Mouse (Mus musculus) hindbrain, embryonic 13.5 days (tissue): Measurements from ENCODE around the gene E130208F15Rik. TPM values are rescaled to one million over a fixed set of nuclear protein-coding genes. Genes with fewer than 3 reads are reported as not detected.

Source experiments
- ATAC-seq: fragments of 200-750 bp; cut with Nextera tagmentation; 2 replicates; pipeline ENCODE4 v1.8.0; 2017; ENCODE audit warnings: moderate TSS enrichment; ENCODE audit not compliant: low FRiP score
- H3K27ac ChIP-seq: fragments of 300-500 bp; sonication (generic); 2 replicates; pipeline ENCODE4 v1.5.1; 2015; ENCODE audit warnings: inconsistent platforms, mild to moderate bottlenecking, moderate library complexity
- H3K27me3 ChIP-seq: fragments of 300-500 bp; sonication (generic); 2 replicates; pipeline ENCODE4 v1.6.1; 2015; ENCODE audit warnings: mild to moderate bottlenecking, inconsistent platforms
- H3K36me3 ChIP-seq: fragments of 300-500 bp; sonication (generic); 2 replicates; pipeline ENCODE4 v1.6.1; 2015; ENCODE audit warnings: mild to moderate bottlenecking, inconsistent platforms
- H3K4me1 ChIP-seq: fragments of 300-500 bp; sonication (generic); replicated peaks from 2 replicates; pipeline ENCODE4 v1.6.1; 2015; ENCODE audit warnings: inconsistent platforms
- H3K4me2 ChIP-seq: fragments of 300-500 bp; sonication (generic); 2 replicates; pipeline ENCODE4 v1.6.1; 2015; ENCODE audit warnings: inconsistent platforms, mild to moderate bottlenecking, moderate library complexity
- H3K4me3 ChIP-seq: fragments of 300-500 bp; sonication (generic); 2 replicates; pipeline ENCODE4 v1.5.1; 2015; ENCODE audit warnings: mild to moderate bottlenecking, inconsistent platforms
- H3K9ac ChIP-seq: fragments of 300-500 bp; sonication (generic); 2 replicates; pipeline ENCODE4 v1.6.1; 2015; ENCODE audit warnings: mild to moderate bottlenecking, inconsistent platforms
- H3K9me3 ChIP-seq: fragments of 300-500 bp; sonication (generic); 2 replicates; pipeline ENCODE4 v1.6.1; 2016; ENCODE audit warnings: inconsistent platforms
- WGBS: fragments of 180-500 bp; shearing (Covaris S2); methylation state at CpG from one replicate; pipeline ENCODE4 v1.1.7; 2015; 5-methylcytosine and 5-hydroxymethylcytosine counted together
- polyA plus RNA-seq: library from polyadenylated mRNA; unstranded; fragments of >200 nt; fragmentation: Nextera tagmentation; extraction: Ambion mirVana; gene quantifications from 2 replicates; pipeline ENCODE4 v1.2.1, GENCODE M21; 2015

E130208F15Rik gene
- polyA plus RNA-seq, 1 experiment from 2014 or later: 0.36 TPM

DNA sequence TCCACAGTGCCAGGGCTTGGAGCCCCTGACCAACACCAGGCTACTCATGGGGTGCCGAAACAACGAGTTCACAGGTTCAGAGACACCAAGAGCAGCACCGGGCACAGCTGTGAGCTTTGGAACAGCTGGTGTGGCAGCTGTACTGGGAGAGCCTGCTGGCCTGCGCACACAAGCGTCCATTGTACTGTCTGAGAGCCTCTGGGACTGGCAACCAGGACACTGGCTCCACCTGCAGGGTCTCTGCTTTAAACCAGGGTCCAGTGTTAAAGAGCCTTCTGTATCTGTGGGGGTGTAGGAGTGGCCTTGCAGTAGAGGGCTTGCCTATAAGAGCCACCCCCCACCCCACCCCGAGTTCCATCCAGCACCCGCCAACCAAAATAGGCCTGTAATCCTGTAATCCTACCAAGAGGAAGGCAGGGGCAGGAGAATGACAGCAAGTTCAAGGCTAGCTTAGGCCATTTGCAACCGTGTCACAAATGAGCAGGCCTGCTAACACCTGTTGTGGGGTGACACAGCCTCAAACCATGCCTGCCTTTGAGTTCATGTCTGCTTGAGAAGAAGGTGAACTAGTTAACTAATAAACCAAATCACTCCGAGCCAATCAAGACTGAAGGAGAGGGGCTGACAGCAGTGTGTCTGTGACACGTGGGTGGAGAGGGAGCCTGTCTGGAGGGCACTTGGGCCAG is 31.7 kb upstream of the E130208F15Rik start:
- 52% methylated on average over 10 of the region's 10 CpGs for WGBS
- H3K9me3 ChIP-seq: no peaks in the 10 kb centered on the region
- H3K4me1 ChIP-seq: peaks cover 44% of the 10 kb centered on the region
- no peak overlapping the region for H3K4me3 ChIP-seq
- peak overlapping the region; percentile 13; the same call in 1 of the 2 replicates for H3K9ac ChIP-seq
- no peak overlapping the region for H3K27ac ChIP-seq
- no peak for ATAC-seq
- 0 out of 2 replicates have a peak, but pooled peaks cover 2% of the 10 kb centered on the region for H3K27me3 ChIP-seq
- H3K4me2 ChIP-seq: no peak overlapping the region
- peaks cover 14% of the 10 kb centered on the region for H3K36me3 ChIP-seq

DNA sequence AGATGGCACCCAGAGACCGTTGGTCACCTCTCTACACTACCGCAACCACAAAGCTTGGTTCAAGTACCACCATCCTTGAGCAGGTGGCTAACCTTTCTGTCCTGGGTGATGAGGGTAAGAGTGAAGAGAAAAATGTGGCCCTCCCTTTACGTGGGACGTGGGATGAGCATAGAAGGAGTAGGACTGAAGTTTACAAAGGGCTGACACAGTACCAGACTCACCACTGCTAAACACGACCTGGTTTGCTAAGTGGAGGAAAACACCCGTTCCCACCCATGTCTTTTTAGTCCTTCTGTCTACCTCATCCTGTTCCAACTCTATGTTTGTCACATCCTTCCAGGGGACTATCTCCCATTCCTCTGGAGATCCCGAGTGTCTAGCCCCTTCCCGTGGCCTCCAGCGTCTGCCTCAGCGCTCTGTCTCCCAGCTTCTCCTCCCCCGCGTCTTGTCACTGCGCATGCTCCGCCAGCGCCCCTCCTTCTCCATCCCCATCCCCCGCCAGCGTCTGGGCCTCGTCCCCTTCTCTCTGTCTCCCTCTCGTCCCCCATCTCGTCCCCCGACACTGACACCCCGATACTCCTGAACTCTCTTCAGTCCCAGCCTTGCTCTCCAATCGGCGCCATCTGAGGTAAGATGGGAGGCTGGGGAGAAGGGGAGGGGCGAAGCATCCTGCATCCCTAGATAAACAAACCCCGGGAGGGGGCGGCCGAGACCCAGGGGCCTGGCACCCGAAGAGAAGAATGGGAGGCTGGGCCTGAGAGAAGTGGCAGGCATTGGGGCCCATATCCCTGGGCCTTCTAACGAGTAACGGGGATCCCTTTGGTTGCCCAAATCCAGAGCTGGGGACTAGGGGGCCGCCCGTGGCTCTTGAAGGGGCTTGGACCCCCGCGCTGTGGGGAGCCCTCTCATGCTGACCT is 30.1 kb upstream of the E130208F15Rik start, which contains the start of gene Clip3:
TSS of gene Clip3 (plus strand) at position 514 of the 917 bp plus-strand sequence.
- Histone ChIP-seq H3K27me3 (0 out of 2 replicates have a peak, but pooled peaks cover 2% of the 10 kb centered on the region), H3K4me3 (peak within 1 kb of the TSS; percentile 93), H3K27ac (peak within 1 kb of the TSS; percentile 87), H3K4me2 (peak within 1 kb of the TSS; percentile 92), H3K9me3 (no peaks in the 10 kb centered on the region), H3K4me1 (peaks cover 49% of the 10 kb centered on the region), H3K36me3 (peaks cover 30% of the 10 kb centered on the region), H3K9ac (peak within 1 kb of the TSS; percentile 99)
- WGBS: 6% methylated on average over 35 of the region's 35 CpGs
- peak; percentile 88 for ATAC-seq

DNA sequence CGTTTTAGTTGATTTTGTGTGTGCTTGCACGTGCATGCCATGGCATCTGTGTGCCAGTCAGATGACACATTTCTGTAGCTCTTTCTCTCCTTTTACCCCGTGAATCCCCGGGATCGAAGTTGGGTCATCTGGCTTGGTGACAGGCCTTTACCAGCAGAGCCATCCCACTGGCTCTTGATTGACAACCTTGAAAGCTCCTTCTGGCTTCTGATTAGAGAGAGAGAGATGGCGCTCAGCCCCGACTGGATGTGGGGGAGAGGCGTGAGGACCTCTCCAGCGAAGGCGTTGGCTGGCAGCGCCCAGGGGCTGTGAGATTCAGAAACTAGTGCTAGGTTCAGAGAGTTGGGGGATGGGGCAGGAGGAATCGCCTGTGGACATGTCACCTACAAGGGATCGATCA is 27.7 kb upstream of the E130208F15Rik start:
- Histone ChIP-seq H3K4me3 (no peak overlapping the region), H3K4me2 (peak overlapping the region; percentile 21), H3K9me3 (no peaks in the 10 kb centered on the region), H3K4me1 (peaks cover 49% of the 10 kb centered on the region), H3K9ac (0 out of 2 replicates have a peak overlapping the region, but pooled peaks have one; percentile 49), H3K27ac (no peak overlapping the region), H3K36me3 (peaks cover 54% of the 10 kb centered on the region), H3K27me3 (no peaks in the 10 kb centered on the region)
- no peak for ATAC-seq
- 75% methylated on average over 13 of the region's 13 CpGs for WGBS

DNA sequence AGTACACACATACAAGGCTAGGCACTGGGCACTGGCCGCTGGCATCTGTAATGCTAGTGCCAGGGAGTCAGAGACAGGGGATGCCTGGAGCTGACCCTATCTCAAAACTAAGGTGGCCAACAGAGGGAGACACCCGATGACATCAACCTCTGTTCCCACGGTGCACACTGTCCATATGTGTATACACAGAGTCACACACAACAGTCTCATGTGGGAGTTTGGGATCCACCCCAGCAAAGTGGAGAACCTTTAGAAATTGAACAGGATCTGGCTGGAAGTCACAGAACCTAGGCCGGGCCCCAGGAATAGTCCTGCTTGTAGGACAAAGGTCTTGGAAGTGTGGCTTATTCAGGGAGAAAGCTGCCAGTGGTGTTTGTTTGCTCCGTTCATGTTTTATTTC is 27.2 kb upstream of the E130208F15Rik start:
- peaks cover 59% of the 10 kb centered on the region for H3K36me3 ChIP-seq
- peaks cover 47% of the 10 kb centered on the region for H3K4me1 ChIP-seq
- H3K9ac ChIP-seq: 0 out of 2 replicates have a peak overlapping the region, but pooled peaks have one; percentile 49
- H3K4me3 ChIP-seq: no peak overlapping the region
- no peaks in the 10 kb centered on the region for H3K9me3 ChIP-seq
- WGBS: 89% methylated on average over 5 of the region's 5 CpGs
- H3K4me2 ChIP-seq: no peak overlapping the region
- H3K27ac ChIP-seq: no peak overlapping the region
- no peak for ATAC-seq
- H3K27me3 ChIP-seq: no peaks in the 10 kb centered on the region

DNA sequence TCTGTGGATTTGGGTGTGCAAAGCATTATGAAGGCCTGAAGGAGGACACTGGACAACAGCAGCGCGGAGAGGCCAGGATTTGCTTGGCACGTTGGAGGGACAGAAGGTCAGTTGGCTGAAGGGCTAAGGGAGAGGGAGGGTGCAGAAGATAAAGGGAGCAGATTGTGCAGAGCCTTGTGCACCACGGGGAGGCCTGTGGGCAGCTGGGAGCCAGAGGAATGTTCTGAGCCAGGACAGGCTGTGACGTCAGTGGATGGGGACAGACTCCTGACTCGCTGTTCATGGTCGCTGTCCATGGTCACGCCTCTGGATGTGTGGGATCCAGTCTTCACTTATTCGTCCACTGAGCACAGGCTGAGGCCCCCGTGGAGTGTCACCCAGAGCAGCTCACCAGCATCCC is 26.4 kb upstream of the E130208F15Rik start:
- ATAC-seq: no peak
- H3K4me1 ChIP-seq: peaks cover 39% of the 10 kb centered on the region
- 81% methylated on average over 10 of the region's 10 CpGs for WGBS
- no peak overlapping the region for H3K27ac ChIP-seq
- H3K36me3 ChIP-seq: peaks cover 67% of the 10 kb centered on the region
- H3K4me2 ChIP-seq: no peak overlapping the region
- H3K9ac ChIP-seq: 0 out of 2 replicates have a peak overlapping the region, but pooled peaks have one; percentile 2
- H3K4me3 ChIP-seq: no peak overlapping the region
- no peaks in the 10 kb centered on the region for H3K9me3 ChIP-seq
- H3K27me3 ChIP-seq: no peaks in the 10 kb centered on the region

DNA sequence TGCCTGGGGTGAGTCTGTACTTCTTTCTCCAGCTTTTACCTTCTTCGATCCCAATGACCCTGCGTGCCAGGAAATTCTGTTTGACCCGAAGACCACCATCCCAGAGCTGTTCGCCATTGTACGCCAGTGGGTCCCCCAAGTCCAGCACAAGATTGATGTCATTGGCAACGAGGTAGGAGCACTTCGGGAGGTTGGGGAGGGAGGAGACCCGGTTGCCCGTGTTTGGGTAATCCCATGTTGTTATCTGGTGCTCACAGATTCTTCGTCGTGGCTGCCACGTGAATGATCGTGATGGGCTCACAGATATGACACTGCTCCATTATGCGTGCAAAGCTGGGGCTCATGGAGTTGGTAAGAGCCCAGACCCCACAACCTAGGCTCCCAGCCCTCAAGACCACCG is 24.7 kb upstream of the E130208F15Rik start:
- no peak overlapping the region for H3K9ac ChIP-seq
- no peak overlapping the region for H3K27ac ChIP-seq
- no peaks in the 10 kb centered on the region for H3K9me3 ChIP-seq
- WGBS: 94% methylated on average over 15 of the region's 15 CpGs
- H3K4me1 ChIP-seq: peaks cover 31% of the 10 kb centered on the region
- no peaks in the 10 kb centered on the region for H3K27me3 ChIP-seq
- ATAC-seq: no peak
- H3K36me3 ChIP-seq: peaks cover 83% of the 10 kb centered on the region
- no peak overlapping the region for H3K4me2 ChIP-seq
- H3K4me3 ChIP-seq: no peak overlapping the region

DNA sequence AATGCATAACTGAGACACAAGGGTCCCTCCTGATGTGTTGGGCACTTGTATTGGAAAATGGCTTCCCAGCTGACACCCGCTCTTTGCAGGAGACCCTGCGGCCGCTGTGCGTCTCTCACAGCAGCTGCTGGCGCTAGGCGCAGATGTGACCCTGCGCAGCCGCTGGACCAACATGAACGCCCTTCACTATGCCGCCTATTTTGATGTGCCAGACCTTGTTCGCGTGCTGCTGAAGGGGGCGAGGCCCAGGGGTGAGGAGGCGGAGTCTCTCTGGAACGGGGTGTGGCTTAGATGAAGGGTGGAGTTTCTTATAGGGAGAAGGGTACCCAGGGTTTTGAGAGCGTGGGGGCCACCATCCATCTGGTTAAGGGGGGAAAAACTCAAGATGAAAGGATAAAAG is 24.3 kb upstream of the E130208F15Rik start:
- no peak overlapping the region for H3K4me2 ChIP-seq
- 86% methylated on average over 16 of the region's 16 CpGs for WGBS
- no peak overlapping the region for H3K4me3 ChIP-seq
- no peak overlapping the region for H3K27ac ChIP-seq
- no peak for ATAC-seq
- peaks cover 88% of the 10 kb centered on the region for H3K36me3 ChIP-seq
- no peaks in the 10 kb centered on the region for H3K9me3 ChIP-seq
- no peak overlapping the region for H3K9ac ChIP-seq
- H3K27me3 ChIP-seq: no peaks in the 10 kb centered on the region
- H3K4me1 ChIP-seq: peaks cover 29% of the 10 kb centered on the region

DNA sequence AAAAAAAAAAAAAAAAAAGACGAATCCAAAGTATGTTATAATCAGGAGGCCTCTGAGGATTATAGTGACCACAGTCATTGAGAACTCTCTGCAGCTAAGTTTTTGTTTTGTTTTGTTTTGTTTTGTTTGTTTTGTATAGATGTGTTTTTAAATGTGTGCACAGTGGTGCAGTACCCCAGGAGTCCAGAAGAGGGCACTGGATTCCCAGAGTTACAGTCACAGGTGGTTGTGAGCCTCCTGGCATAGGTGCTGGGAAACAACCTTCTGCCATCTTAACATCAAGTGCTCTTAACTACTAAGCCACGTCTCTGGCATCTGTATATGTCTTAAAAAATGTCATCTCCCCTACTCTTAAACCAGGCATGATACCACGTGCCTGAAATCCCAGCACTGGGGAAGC is 20.6 kb upstream of the E130208F15Rik start:
- H3K4me2 ChIP-seq: no peak overlapping the region
- no peaks in the 10 kb centered on the region for H3K27me3 ChIP-seq
- no peak for ATAC-seq
- peaks cover 91% of the 10 kb centered on the region for H3K36me3 ChIP-seq
- no peaks in the 10 kb centered on the region for H3K4me1 ChIP-seq
- no peak overlapping the region for H3K4me3 ChIP-seq
- H3K27ac ChIP-seq: no peak overlapping the region
- no peak overlapping the region for H3K9ac ChIP-seq
- WGBS: 53% methylated on average over 3 of the region's 3 CpGs
- no peaks in the 10 kb centered on the region for H3K9me3 ChIP-seq

DNA sequence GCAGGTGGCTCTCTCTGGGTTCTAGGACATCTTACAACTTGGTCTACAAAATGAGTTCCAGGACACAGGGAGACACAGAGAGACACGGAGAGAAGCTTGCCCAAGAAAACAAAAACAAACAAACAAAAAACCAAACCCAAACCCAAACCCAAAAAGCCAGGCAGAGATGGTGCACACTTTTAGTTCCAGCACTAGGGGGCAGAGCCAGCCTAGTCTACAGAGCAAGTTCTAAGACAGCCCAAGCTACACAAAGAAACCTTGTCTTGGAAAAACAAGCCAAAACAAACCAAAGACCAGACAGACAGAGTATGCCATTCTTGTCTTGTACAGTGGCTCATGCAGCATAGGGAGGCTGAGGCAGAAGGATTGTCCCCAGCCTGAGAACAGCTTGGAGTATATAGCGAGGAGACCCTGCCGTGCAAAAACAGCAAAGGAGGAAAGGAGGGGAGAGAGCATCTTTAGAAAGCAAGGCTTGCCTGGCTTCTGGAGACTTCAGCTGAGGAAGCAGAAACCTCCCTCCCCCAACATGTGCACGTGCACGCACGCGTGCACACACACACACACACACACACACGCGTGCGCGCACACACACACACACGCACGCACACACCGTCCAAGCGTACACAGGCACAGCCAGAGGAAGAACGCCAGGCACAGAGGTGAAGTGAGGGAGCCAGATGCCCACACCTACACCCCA is 15.3 kb upstream of the E130208F15Rik start:
- peaks cover 62% of the 10 kb centered on the region for H3K36me3 ChIP-seq
- peak overlapping the region; percentile 55; the same call in 1 of the 2 replicates for H3K27ac ChIP-seq
- 93% methylated on average over 16 of the region's 16 CpGs for WGBS

DNA sequence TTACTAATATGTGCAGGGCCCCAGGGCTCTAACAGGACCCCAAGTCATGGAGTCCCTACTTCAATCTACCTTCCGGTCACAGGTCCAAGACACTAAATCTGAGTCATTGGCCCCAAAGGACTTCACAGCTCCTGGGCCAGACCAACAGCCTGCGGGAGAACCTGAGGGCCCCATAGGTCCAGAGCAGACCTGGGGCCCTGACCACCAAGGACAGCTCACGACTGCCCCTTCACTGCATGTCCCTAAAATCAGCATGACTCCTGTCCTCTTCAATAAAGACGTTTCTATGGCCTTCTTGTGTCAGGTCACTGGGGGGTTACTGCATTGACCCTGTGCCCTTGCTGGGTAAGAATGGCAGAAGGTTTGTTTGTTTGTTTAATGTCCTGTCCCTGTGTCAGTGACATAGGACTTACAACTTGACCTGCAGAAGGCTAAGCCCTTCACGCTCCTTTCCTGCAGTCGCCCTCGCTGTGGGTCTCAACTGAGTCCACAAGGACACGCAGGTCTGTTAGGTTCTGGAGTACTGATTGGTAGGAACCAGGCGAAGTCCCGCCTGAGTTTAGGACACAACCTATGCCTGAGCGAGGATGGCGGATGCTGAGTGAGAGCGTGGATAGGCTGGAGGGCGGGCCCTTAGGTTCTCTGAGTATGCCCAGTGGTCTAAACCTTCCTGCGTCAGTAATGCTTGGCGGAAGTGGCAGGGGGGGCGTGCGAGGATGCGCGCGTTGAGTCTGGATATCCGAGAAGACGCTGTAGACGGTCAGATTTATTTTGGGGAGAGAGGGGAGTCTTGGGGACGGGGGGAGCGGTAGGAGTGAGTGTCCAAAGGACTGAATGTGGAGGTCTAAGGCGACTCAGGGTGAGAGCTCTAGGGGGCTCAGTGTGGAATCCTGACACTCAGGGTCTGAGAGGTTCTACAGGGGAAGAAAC is 13.2 kb upstream of the E130208F15Rik start, which contains the start of gene Alkbh6:
TSS of gene Alkbh6 (plus strand) at position 642 of the 930 bp plus-strand sequence.
- peaks cover 24% of the 10 kb centered on the region for H3K4me1 ChIP-seq
- peak within 1 kb of the TSS; percentile 85 for H3K27ac ChIP-seq
- no peaks in the 10 kb centered on the region for H3K9me3 ChIP-seq
- WGBS: 4% methylated on average over 27 of the region's 27 CpGs
- H3K36me3 ChIP-seq: peaks cover 61% of the 10 kb centered on the region
- peak within 1 kb of the TSS; percentile 89 for H3K4me2 ChIP-seq
- H3K9ac ChIP-seq: peak within 1 kb of the TSS; percentile 82
- H3K4me3 ChIP-seq: peak within 1 kb of the TSS; percentile 70
- peak; percentile 99 for ATAC-seq
- no peaks in the 10 kb centered on the region for H3K27me3 ChIP-seq

More for the DNA sequence above, 15.3 kb upstream of the E130208F15Rik start:
- H3K4me3 ChIP-seq: no peak overlapping the region
- H3K9me3 ChIP-seq: no peaks in the 10 kb centered on the region
- H3K9ac ChIP-seq: no peak overlapping the region
- no peaks in the 10 kb centered on the region for H3K27me3 ChIP-seq
- H3K4me2 ChIP-seq: no peak overlapping the region
- ATAC-seq: no peak
- peaks cover 24% of the 10 kb centered on the region for H3K4me1 ChIP-seq
